Mouse (Mus musculus): Measurements from ENCODE around the gene Kifc5b.

Gene Kifc5b

DNA sequence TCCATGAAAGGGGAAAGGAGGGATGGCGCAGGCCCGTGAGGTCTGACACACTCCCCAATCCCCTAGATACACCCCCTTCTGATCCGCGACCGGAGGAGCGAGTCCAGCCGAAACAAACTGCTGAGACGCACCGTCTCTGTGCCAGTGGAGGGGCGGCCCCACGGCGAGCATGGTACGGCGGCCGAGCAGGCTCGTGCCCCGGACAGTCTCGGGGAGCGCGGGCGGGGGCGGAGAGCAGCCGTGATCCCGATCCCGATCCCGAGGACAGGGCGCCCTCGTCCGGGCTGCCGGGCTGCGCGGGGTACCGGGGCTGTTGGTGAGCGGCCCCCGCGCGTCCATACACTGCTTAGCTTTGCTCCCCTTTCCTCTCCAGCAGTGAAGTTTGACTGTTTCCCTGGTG is 29.7 kb downstream of the Kifc5b start:
- DNase-seq (ENCODE audit: low read depth, low spot score) = no peak

- DNase-seq (ENCODE audit: low read depth, low spot score) = no peak
These were observed 30.6 kb downstream of the Kifc5b start for GRCm38 (mm10) chr17:26947231-26948100.

- DNase-seq (ENCODE audit: low read depth, low spot score) = no peak
These were observed 31.6 kb downstream of the Kifc5b start for GRCm38 (mm10) chr17:26948316-26949050.

- no peak for DNase-seq (ENCODE audit: low read depth, low spot score)
These were observed 32.2 kb downstream of the Kifc5b start for GRCm38 (mm10) chr17:26949051-26949577.

DNA sequence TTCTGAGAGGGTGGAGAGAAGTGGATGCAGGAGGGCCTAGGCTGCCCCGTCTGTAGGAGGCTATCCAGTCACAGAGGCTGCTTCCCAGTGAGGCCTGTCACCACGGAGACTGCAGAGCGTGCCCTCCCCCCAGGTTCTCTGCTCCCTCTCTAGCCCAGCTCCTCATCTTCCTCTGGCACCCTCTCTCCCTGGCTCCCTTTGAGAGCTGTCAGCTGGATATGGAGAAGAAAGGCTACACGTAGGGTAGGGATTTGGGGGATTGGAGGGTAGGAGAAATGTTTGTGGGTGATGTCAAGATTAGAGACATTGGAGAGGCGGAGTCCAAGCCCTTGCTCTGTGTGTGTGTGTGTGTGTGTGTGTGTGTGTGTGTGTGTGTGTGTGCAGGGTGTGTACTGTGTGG is 33.0 kb downstream of the Kifc5b start:
- no peak for DNase-seq (ENCODE audit: low read depth, low spot score)

GRCm38 (mm10) chr17:26950560-26951288 is 33.8 kb downstream of the Kifc5b start:
- DNase-seq (ENCODE audit: low read depth, low spot score) = no peak

DNA sequence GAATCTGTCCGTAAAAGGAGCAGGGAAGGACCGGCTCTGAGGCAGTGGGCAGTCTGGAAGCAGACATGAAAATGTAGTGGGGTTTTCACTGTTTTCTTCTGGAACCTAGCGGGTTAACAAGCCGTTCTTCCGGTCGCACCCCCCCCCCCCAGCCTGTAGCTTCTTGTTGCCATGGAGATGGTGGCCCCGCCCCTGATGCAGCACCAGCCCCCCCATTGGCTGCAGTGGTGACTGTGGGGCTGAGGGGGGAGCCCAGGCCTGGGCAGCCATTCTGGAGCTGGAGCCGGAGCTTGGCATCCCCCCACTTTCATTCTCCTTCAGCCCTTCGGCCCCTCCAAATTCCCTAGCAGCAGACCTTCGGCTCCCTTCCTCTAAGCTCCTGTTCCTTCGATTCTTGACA is 34.5 kb downstream of the Kifc5b start:
- DNase-seq (ENCODE audit: low read depth, low spot score) = no peak

DNA sequence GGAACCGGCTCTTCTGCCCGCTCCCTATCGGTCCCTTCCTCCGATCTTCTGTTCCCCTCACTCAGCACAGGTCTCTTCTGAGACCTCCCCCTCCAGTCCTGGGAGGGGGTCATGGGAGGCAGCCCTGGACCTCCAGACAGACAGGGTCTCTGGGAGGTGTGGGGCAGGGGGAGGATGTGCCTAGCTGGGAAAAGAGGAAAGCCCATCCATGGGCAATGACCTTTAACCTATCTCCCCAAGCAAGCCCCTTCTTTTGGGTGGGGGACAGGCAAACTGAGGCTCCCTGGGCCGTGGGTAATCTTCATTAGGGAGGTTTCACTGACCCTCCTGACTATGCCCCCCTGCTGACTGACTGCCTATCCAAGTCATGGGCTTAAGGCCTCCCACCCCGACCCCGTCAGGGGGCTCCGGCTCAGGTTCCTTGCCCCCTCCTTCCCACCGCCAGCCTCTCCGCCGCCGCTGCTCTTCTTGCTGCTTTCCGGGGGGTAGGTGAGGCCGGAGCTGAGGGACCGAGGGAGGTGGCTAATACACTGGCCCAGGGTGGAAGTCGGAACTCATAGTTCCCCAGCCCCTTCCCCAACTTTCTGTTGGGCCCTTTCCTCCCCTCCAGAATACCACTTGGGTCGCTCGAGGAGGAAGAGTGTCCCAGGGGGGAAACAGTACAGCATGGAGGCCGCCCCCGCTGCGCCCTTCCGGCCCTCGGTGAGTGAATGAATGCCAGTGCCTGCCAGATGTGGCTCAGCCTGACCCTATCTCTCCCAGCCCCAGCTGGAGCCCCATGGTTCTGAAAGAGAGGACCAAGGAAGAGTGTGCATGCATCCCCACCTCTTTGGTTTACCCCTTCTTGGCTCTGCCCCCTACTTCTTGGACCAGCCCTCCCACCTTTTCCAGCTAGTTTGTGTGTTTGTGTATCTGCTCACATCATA is 35.3 kb downstream of the Kifc5b start:
- DNase-seq (ENCODE audit: low read depth, low spot score) = no peak

- DNase-seq (ENCODE audit: low read depth, low spot score) = no peak
These were observed 36.3 kb downstream of the Kifc5b start for GRCm38 (mm10) chr17:26953201-26953600.

- DNase-seq (ENCODE audit: low read depth, low spot score) = no peak
These were observed 36.8 kb downstream of the Kifc5b start for GRCm38 (mm10) chr17:26953726-26954125.

DNA sequence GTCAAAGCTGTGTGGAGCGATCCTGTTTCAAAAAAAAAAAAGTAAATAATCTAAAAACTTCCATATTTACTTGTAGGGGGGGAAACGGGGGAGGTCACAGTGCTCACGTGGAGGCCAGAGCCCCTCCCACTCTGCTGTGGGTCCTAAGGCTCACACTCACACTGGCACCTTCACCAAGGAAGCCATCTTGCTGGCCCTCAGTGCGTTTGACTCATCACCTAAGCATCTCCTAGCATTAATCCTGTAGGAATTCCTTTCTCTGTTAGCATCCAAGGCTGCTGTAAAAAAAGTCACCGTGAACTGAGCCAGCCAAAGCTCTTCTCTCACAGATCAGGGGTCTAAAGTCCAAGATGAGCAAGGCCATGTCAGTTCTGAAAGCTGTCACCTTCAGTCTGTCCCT is 39.4 kb downstream of the Kifc5b start:
- no peak for DNase-seq (ENCODE audit: low read depth, low spot score)

GRCm38 (mm10) chr17:26956895-26957294 is 40.0 kb downstream of the Kifc5b start:
- no peak for DNase-seq (ENCODE audit: low read depth, low spot score)

DNA sequence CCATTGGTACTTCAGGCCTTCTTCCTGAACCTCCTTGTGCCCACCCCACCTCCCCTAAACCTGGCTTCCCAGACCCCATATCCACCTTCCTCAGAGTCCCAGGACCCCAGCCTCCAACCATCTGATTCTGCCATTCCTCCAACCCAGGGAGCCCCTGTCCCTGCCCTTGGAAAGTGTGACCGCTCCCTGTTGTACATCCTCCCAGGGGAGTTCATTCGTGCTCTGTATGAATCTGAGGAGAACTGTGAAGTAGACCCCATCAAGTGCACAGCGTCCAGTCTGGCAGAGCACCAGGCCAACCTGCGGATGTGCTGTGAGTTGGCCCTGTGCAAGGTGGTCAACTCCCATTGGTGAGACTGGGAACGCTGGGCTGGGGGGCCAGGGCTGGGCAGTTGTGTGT is 41.0 kb downstream of the Kifc5b start:
- DNase-seq (ENCODE audit: low read depth, low spot score) = no peak

DNA sequence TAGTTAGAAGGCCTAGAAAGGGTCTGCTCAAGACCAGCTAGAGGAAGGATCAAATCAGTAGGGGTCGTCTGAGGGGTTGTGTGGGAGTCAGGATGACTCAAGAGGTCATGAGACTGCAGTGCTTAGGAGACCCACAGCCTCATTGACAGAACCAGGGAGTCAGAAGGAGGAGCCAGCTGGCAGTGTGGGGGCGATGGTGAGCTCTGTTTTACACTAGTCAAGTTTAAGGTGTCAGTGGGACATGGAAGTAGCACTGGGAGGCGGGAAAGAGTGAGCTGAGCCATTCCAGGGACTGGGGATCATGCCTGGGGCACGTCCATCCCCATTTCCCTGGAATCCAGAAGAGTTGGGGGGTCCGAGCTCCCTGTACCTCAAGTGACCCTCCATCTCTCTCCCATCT is 42.0 kb downstream of the Kifc5b start:
- no peak for DNase-seq (ENCODE audit: low read depth, low spot score)

GRCm38 (mm10) chr17:26959815-26960214 is 42.9 kb downstream of the Kifc5b start:
- DNase-seq (ENCODE audit: low read depth, low spot score) = no peak

- DNase-seq (ENCODE audit: low read depth, low spot score) = no peak
These were observed 44.8 kb downstream of the Kifc5b start for GRCm38 (mm10) chr17:26961572-26962240.

DNA sequence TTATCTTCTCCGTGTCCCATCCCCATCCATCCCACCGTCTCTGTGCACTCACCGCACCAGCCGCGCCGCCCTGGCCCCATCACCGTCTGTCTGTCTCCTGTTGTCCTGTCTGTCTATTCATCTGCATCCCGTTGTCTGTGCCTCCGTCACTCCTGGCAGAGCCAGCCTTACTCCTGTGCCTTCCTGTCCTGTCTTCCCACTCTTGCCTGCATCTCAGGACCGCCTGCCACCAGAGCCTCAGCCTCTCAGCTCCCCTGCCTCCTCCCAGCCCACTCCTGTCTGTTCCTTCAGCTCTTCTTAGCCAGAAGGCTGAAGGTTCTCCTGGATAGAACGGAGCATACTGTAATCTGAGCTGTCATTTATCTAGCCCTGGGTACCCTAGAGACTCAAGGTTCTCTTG is 50.1 kb downstream of the Kifc5b start:
- no peak for DNase-seq (ENCODE audit: low read depth, low spot score)

- no peak for DNase-seq (ENCODE audit: low read depth, low spot score)
These were observed 50.6 kb downstream of the Kifc5b start for GRCm38 (mm10) chr17:26967477-26967876.

- no peak for DNase-seq (ENCODE audit: low read depth, low spot score)
These were observed 51.3 kb downstream of the Kifc5b start for GRCm38 (mm10) chr17:26968200-26968611.

GRCm38 (mm10) chr17:26969257-26969656 is 52.4 kb downstream of the Kifc5b start:
- DNase-seq (ENCODE audit: low read depth, low spot score) = no peak
